Mouse (Mus musculus): ENCODE data around the gene Pcyt1a. TPM values are rescaled to one million over a fixed set of nuclear protein-coding genes. Genes with fewer than 3 reads are reported as not detected.
A peak's percentile ranks its signal among the peaks of the same experiment; 100 is the strongest.

The Pcyt1a gene
- polyA plus RNA-seq, 1 experiment from 2014 or later = 48.7 TPM

DNA sequence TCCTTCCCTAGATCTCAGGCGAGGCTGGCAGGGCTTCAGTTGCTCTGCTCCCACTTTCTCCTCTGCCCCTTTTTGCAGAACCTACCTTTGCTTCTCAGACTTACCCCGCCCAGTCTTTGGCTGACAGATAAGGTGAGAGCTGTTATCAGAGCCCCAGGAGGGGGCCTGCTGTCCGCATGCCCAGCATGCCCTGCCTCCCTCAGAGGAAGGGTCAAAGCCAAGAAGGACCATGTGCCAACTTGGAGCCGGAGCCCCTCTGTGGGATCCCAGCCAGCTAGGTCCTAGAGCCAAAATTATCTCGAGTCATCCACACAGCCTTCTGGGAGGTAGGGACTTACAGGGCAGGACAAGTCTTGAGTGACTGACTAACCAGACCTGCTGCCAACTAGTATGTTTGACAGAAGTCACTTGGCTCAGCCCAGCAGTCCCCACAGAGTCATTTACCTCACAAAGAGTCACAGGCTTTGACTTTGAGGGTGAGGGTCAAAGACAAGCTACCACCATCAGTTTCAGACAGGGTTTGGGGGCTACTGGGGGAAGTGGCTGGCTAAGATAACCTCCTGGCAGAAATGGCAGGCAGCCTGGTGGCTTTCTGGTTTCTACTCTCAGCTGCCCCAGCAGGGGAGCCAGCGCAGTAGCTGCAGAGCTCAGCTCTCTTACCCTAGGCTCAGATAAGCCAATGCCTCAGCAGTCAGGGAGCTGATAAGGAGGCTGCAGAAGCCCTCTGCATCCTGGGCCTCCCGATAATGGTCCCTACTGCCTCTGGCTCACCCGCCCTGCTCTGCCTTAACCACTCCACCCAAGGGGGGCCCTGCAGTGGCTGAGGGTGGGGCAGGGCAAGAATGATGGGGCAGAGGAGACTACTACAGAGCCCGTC lies 78.6 kb downstream of the Pcyt1a start:
- peak overlapping the region; percentile 86 to 90 for H3K27ac ChIP-seq (replicated peaks in 1 of 2; ENCODE audit: control insufficient read depth in 1 of 2, insufficient read depth in 1 of 2, low read depth in 2 of 2, low read length in 2 of 2)
- ATAC-seq (ENCODE audit: insufficient number of reproducible peaks, insufficient read depth, low FRiP score, low read depth) = peak; percentile 79
- H3K27me3 ChIP-seq (ENCODE audit: control insufficient read depth, insufficient read depth, low read length) = 0 out of 2 replicates have a peak, but pooled peaks cover 3% of the 10 kb centered on the region
- H3K4me1 ChIP-seq (ENCODE audit: control insufficient read depth in 2 of 2, insufficient read depth in 2 of 2, low read length in 2 of 2) = peaks cover 30 to 39% of the 10 kb centered on the region in 2 experiments
- no peak overlapping the region for H3K4me3 ChIP-seq (ENCODE audit: control insufficient read depth in 1 of 2, insufficient read depth in 1 of 2, low read depth in 1 of 2, low read length in 2 of 2)
- no peaks in the 10 kb centered on the region for H3K36me3 ChIP-seq (ENCODE audit: control insufficient read depth, insufficient read depth, low read length)
- WGBS = 11% methylated on average over 9 of the region's 9 CpGs
- H3K9me3 ChIP-seq (ENCODE audit: control insufficient read depth, low read length) = no peaks in the 10 kb centered on the region
- H3K4me2 ChIP-seq (ENCODE audit: low read length) = peak overlapping the region; percentile 8
- 0 out of 2 replicates have a peak overlapping the region, but pooled peaks have one; percentile 27 for H3K9ac ChIP-seq (ENCODE audit: low read length)

DNA sequence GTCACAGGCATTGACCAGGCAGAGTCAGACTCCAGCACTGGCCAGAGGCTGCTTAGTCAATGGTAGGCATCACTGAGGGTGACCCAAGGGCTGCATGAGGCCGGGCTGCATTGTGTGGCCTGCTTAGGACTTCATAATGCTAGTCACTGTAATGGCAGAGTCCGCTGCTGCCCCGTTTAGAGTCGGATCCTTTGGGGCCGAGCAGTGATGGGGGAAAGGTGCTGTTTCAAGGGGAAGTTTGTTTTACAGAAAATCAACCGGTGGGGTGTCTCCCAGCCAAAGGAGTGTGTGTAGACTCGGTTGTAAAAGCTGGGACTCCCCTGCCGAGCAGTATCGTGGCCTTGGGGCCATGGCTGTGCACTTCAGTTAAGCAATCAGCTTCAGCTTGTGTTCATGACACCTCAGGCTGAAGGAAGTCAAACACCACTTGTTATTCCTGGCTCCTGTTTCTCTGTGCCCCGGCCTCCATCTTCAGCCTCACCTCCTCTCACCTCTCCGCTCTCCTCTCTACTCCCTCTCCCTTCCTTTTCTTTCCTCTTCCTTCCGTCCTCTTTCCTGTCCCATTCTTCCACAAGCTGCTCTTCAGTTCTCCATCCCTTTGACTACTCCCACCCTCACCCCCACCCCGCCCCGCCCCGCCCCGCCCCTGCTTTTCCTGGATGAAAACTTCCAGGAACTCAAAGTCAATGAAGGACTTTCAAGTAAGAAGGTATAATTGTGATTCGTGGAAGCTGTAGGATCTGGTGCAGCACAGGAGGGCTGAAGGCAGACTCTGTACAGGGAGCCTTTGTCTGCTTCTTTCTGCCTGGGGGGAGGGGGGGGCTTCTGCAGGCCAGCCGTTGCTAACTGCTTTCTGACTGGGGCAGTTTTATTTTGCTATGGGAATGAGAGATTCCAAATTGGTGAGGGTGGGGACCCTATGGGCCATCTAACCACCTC lies 79.9 kb downstream of the Pcyt1a start:
- Histone ChIP-seq H3K27me3 (ENCODE audit: control insufficient read depth, insufficient read depth, low read length) (0 out of 2 replicates have a peak, but pooled peaks cover 3% of the 10 kb centered on the region), H3K4me2 (ENCODE audit: low read length) (peak overlapping the region; percentile 8; the same call in 1 of the 2 replicates), H3K4me3 (ENCODE audit: control insufficient read depth in 1 of 2, insufficient read depth in 1 of 2, low read depth in 1 of 2, low read length in 2 of 2) (no peak overlapping the region), H3K36me3 (ENCODE audit: control insufficient read depth, insufficient read depth, low read length) (no peaks in the 10 kb centered on the region), H3K27ac (replicated peaks in 1 of 2; ENCODE audit: control insufficient read depth in 1 of 2, insufficient read depth in 1 of 2, low read depth in 2 of 2, low read length in 2 of 2) (peak overlapping the region; percentile 86 to 90), H3K4me1 (ENCODE audit: control insufficient read depth in 2 of 2, insufficient read depth in 2 of 2, low read length in 2 of 2) (peaks cover 30 to 40% of the 10 kb centered on the region in 2 experiments), H3K9ac (ENCODE audit: low read length) (peak overlapping the region; percentile 30; the same call in 1 of the 2 replicates), H3K9me3 (ENCODE audit: control insufficient read depth, low read length) (no peaks in the 10 kb centered on the region)
- 63% methylated on average over 18 of the region's 18 CpGs for WGBS
- no peak for ATAC-seq (ENCODE audit: insufficient number of reproducible peaks, insufficient read depth, low FRiP score, low read depth)

DNA sequence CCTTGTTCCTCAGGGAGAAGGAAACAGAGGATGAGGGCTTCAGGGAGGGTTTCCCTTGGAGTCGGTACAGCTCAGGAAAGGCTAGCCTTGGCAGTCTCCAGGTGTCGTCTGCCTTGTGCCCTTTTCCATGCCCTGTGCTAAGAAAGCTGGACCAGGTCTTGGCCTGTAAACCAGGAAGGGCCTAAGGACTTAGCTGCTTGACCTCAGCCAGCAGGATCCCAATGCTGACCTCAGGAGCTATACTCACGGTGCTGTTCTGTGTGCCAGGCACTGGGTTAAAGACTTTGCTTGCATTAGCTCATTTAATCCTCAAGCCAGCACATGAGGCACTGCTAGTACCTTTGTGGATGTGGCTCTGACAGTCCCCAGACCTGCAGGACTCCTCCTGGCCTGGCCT lies 80.6 kb downstream of the Pcyt1a start:
- no peaks in the 10 kb centered on the region for H3K9me3 ChIP-seq (ENCODE audit: control insufficient read depth, low read length)
- WGBS = 76% methylated on average over 3 of the region's 3 CpGs
- H3K4me2 ChIP-seq (ENCODE audit: low read length) = no peak overlapping the region
- no peak overlapping the region for H3K27ac ChIP-seq (replicated peaks in 1 of 2; ENCODE audit: control insufficient read depth in 1 of 2, insufficient read depth in 1 of 2, low read depth in 2 of 2, low read length in 2 of 2)
- peak overlapping the region; percentile 30; the same call in 1 of the 2 replicates for H3K9ac ChIP-seq (ENCODE audit: low read length)
- no peaks in the 10 kb centered on the region for H3K36me3 ChIP-seq (ENCODE audit: control insufficient read depth, insufficient read depth, low read length)
- H3K27me3 ChIP-seq (ENCODE audit: control insufficient read depth, insufficient read depth, low read length) = 0 out of 2 replicates have a peak, but pooled peaks cover under 1% of the 10 kb centered on the region
- no peak overlapping the region for H3K4me3 ChIP-seq (ENCODE audit: control insufficient read depth in 1 of 2, insufficient read depth in 1 of 2, low read depth in 1 of 2, low read length in 2 of 2)
- peaks cover 35 to 46% of the 10 kb centered on the region in 2 experiments for H3K4me1 ChIP-seq (ENCODE audit: control insufficient read depth in 2 of 2, insufficient read depth in 2 of 2, low read length in 2 of 2)
- ATAC-seq (ENCODE audit: insufficient number of reproducible peaks, insufficient read depth, low FRiP score, low read depth) = no peak

DNA sequence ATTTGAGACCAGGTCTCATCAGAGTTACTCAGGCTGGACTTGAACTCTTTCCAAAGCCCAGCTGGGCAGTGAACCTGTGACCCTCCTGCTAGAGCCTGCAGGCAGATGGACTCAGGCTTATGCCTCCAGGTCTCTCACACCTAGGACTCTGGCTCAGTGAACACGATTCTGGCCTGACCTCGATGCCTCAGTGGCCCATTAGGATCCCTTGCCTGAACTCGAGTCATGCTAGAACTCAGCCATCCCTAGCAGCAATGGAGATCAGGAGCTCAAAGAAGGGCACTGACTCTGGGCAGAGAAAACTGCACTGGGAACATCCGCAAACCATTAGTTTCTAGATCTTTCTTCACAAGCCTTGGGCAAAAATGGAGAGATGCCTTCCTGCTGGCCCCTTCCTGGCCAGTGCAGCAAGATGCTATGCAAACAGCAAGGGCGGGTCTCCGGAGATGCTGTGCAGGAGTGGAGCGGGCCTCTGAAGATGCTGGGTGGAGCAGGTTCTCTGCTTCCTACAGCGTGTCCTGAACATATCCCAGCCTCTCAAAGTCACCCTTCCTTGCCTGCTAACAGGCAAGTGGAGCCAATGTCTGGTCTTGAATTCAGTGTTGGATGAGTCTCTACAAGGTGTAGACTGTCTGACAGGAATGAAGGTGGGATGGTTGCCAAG lies 81.2 kb downstream of the Pcyt1a start:
- Histone ChIP-seq H3K4me1 (ENCODE audit: control insufficient read depth in 2 of 2, insufficient read depth in 2 of 2, low read length in 2 of 2) (peaks cover 36 to 46% of the 10 kb centered on the region in 2 experiments), H3K36me3 (ENCODE audit: control insufficient read depth, insufficient read depth, low read length) (no peaks in the 10 kb centered on the region), H3K27me3 (ENCODE audit: control insufficient read depth, insufficient read depth, low read length) (no peaks in the 10 kb centered on the region), H3K4me3 (ENCODE audit: control insufficient read depth in 1 of 2, insufficient read depth in 1 of 2, low read depth in 1 of 2, low read length in 2 of 2) (no peak overlapping the region), H3K9me3 (ENCODE audit: control insufficient read depth, low read length) (no peaks in the 10 kb centered on the region), H3K27ac (replicated peaks in 1 of 2; ENCODE audit: control insufficient read depth in 1 of 2, insufficient read depth in 1 of 2, low read depth in 2 of 2, low read length in 2 of 2) (no peak overlapping the region), H3K9ac (ENCODE audit: low read length) (no peak overlapping the region), H3K4me2 (ENCODE audit: low read length) (no peak overlapping the region)
- ATAC-seq (ENCODE audit: insufficient number of reproducible peaks, insufficient read depth, low FRiP score, low read depth) = no peak
- WGBS = 87% methylated on average over 8 of the region's 8 CpGs

DNA sequence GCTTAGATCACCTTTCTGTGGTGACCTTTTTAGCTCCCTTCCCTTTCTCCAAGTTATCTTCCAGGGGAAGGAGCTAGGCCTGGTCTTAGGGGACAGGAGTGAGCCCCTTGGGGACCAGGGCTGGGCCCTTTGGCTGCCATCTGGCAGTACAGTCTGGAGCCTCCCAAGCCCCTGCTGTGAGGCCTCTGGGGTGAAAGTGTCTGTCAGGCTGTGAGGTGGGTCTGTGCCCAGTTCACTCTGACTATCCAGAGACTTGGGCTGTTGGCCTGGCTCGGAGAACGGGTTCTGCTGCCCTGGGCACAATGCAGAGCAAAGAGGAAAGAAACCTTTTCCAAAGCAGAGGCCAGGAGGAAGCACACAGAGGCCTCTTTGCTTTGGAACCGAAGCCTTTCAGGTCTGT lies 82.2 kb downstream of the Pcyt1a start:
- H3K4me3 ChIP-seq (ENCODE audit: control insufficient read depth in 1 of 2, insufficient read depth in 1 of 2, low read depth in 1 of 2, low read length in 2 of 2) = no peak overlapping the region
- no peak overlapping the region for H3K4me2 ChIP-seq (ENCODE audit: low read length)
- no peak overlapping the region for H3K9ac ChIP-seq (ENCODE audit: low read length)
- ATAC-seq (ENCODE audit: insufficient number of reproducible peaks, insufficient read depth, low FRiP score, low read depth) = no peak
- no peak overlapping the region for H3K27ac ChIP-seq (replicated peaks in 1 of 2; ENCODE audit: control insufficient read depth in 1 of 2, insufficient read depth in 1 of 2, low read depth in 2 of 2, low read length in 2 of 2)
- H3K9me3 ChIP-seq (ENCODE audit: control insufficient read depth, low read length) = no peaks in the 10 kb centered on the region
- WGBS = 71% methylated on average over 3 of the region's 3 CpGs
- no peaks in the 10 kb centered on the region for H3K36me3 ChIP-seq (ENCODE audit: control insufficient read depth, insufficient read depth, low read length)
- no peaks in the 10 kb centered on the region for H3K27me3 ChIP-seq (ENCODE audit: control insufficient read depth, insufficient read depth, low read length)
- H3K4me1 ChIP-seq (ENCODE audit: control insufficient read depth in 2 of 2, insufficient read depth in 2 of 2, low read length in 2 of 2) = peaks cover 33 to 41% of the 10 kb centered on the region in 2 experiments

DNA sequence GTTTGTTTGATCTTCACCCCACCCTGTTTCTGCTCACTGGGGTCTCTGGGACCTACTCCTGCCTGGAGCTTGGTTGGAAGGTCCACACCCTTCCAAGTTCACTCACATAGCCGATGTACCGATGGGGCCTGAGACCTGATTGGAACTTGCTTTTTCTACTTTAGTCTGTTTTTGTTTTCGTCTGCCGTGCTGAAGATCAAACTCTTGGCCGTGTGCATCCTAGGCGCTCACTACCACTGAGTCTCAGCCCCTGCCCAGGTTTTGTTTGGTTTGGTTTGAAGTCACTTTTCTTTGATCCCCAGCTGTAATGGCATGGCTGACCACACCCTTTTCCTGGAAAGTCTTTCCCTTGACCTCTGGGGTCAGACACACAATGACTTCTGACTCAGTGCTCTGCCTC lies 82.7 kb downstream of the Pcyt1a start:
- Histone ChIP-seq H3K4me2 (ENCODE audit: low read length) (no peak overlapping the region), H3K4me3 (ENCODE audit: control insufficient read depth in 1 of 2, insufficient read depth in 1 of 2, low read depth in 1 of 2, low read length in 2 of 2) (no peak overlapping the region), H3K27ac (replicated peaks in 1 of 2; ENCODE audit: control insufficient read depth in 1 of 2, insufficient read depth in 1 of 2, low read depth in 2 of 2, low read length in 2 of 2) (no peak overlapping the region), H3K9me3 (ENCODE audit: control insufficient read depth, low read length) (no peaks in the 10 kb centered on the region), H3K9ac (ENCODE audit: low read length) (no peak overlapping the region), H3K36me3 (ENCODE audit: control insufficient read depth, insufficient read depth, low read length) (no peaks in the 10 kb centered on the region), H3K27me3 (ENCODE audit: control insufficient read depth, insufficient read depth, low read length) (no peaks in the 10 kb centered on the region), H3K4me1 (ENCODE audit: control insufficient read depth in 2 of 2, insufficient read depth in 2 of 2, low read length in 2 of 2) (peaks cover 33 to 38% of the 10 kb centered on the region in 2 experiments)
- WGBS = 89% methylated on average over 6 of the region's 6 CpGs
- ATAC-seq (ENCODE audit: insufficient number of reproducible peaks, insufficient read depth, low FRiP score, low read depth) = no peak

DNA sequence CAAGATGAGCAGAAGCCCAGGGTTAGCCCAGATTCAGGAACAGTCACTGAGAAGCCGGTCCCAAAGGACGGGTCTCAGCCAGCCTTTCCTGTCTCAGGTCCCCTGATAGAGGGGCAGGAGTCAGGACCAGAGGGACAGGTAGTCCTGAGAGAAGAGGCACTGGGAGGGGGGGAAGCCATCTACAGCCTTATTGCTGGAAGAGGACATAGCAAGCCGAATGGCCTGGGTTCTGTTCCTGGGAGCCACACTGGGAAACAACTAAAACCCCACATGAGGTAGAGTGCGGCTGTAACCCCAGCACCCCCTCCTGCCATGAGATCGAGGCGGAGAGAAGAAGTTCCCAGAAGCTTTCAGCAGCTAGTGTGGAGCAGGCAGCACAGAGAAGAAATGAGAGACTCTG lies 83.2 kb downstream of the Pcyt1a start:
- Histone ChIP-seq H3K27ac (replicated peaks in 1 of 2; ENCODE audit: control insufficient read depth in 1 of 2, insufficient read depth in 1 of 2, low read depth in 2 of 2, low read length in 2 of 2) (no peak overlapping the region), H3K4me2 (ENCODE audit: low read length) (no peak overlapping the region)
- 95% methylated on average over 6 of the region's 6 CpGs for whole genome bisulfite sequencing

More for the DNA sequence above, 83.2 kb downstream of the Pcyt1a start:
- Histone ChIP-seq H3K27me3 (ENCODE audit: control insufficient read depth, insufficient read depth, low read length) (no peaks in the 10 kb centered on the region), H3K9me3 (ENCODE audit: control insufficient read depth, low read length) (no peaks in the 10 kb centered on the region), H3K9ac (ENCODE audit: low read length) (no peak overlapping the region), H3K36me3 (ENCODE audit: control insufficient read depth, insufficient read depth, low read length) (no peaks in the 10 kb centered on the region), H3K4me1 (ENCODE audit: control insufficient read depth in 2 of 2, insufficient read depth in 2 of 2, low read length in 2 of 2) (peaks cover 29 to 33% of the 10 kb centered on the region in 2 experiments), H3K4me3 (ENCODE audit: control insufficient read depth in 1 of 2, insufficient read depth in 1 of 2, low read depth in 1 of 2, low read length in 2 of 2) (no peak overlapping the region)
- no peak for ATAC-seq (ENCODE audit: insufficient number of reproducible peaks, insufficient read depth, low FRiP score, low read depth)
